Mouse (Mus musculus) embryonic facial prominence, embryonic 14.5 days (tissue): ENCODE measurements around the gene Izumo1r. TPM values are rescaled to one million over a fixed set of nuclear protein-coding genes. Genes with fewer than 3 reads are reported as not detected.

Source experiments
- ATAC-seq: fragments of 200-750 bp; cut with Nextera tagmentation; 2 replicates; pipeline ENCODE4 v1.8.0; 2017; ENCODE audit warnings: low read depth, moderate number of reproducible peaks, moderate TSS enrichment
- DNase-seq: peaks from one replicate; pipeline ENCODE4 v3.0.0-alpha.2; 2015; ENCODE audit warnings: low spot score
- H3K27ac ChIP-seq: fragments of 300-500 bp; sonication (generic); replicated peaks from 2 replicates; pipeline ENCODE4 v1.5.1; 2014; ENCODE audit warnings: low read depth, mild to moderate bottlenecking, low read length, moderate library complexity
- H3K27me3 ChIP-seq: fragments of 300-500 bp; sonication (generic); replicated peaks from 2 replicates; pipeline ENCODE4 v1.6.1; 2014; ENCODE audit warnings: low read length; ENCODE audit not compliant: control insufficient read depth, insufficient read depth
- H3K36me3 ChIP-seq: fragments of 300-500 bp; sonication (generic); 2 replicates; pipeline ENCODE4 v1.6.1; 2014; ENCODE audit warnings: low read length, mixed read lengths; ENCODE audit not compliant: control insufficient read depth, insufficient read depth
- H3K4me1 ChIP-seq: fragments of 300-500 bp; sonication (generic); 2 replicates; pipeline ENCODE4 v1.6.1; 2014; ENCODE audit warnings: antibody characterized with exemption, low read length; ENCODE audit not compliant: control insufficient read depth, insufficient read depth
- H3K4me2 ChIP-seq: fragments of 300-500 bp; sonication (generic); 2 replicates; pipeline ENCODE4 v1.6.1; 2014; ENCODE audit warnings: low read depth, mild to moderate bottlenecking, low read length, moderate library complexity, mixed read lengths
- H3K4me3 ChIP-seq: fragments of 300-500 bp; sonication (generic); 2 replicates; pipeline ENCODE4 v1.5.1; 2014; ENCODE audit warnings: low read depth, mild to moderate bottlenecking, low read length
- H3K9ac ChIP-seq: fragments of 300-500 bp; sonication (generic); 2 replicates; pipeline ENCODE4 v1.6.1; 2014; ENCODE audit warnings: low read depth, mild to moderate bottlenecking, low read length, moderate library complexity, mixed read lengths
- H3K9me3 ChIP-seq: fragments of 300-500 bp; sonication (generic); 2 replicates; pipeline ENCODE4 v1.6.1; 2016; ENCODE audit warnings: low read length; ENCODE audit not compliant: control insufficient read depth
- WGBS: fragments of 180-500 bp; shearing (Covaris S2); extraction: QIAGEN DNeasy Blood & Tissue Kit; methylation state at CpG from one replicate; pipeline ENCODE4 v1.1.7; 2014; 5-methylcytosine and 5-hydroxymethylcytosine counted together
- polyA plus RNA-seq: library from polyadenylated mRNA; unstranded; fragments of >200 nt; fragmentation: Nextera tagmentation; extraction: Ambion mirVana; gene quantifications from 2 replicates; pipeline ENCODE4 v1.2.1, GENCODE M21; 2014

The Izumo1r gene
- polyA plus RNA-seq: 0.26 and 0.51 TPM in 2 replicates

GRCm38 (mm10) chr9:14903581-14904378 is at the start of gene Izumo1r:
Gene Izumo1r (minus strand): TSS chr9:14903949.
- ATAC-seq (peak; percentile 76), DNase-seq (peak; percentile 70)
- Histone ChIP-seq H3K4me2 (no peak within 1 kb of the TSS), H3K4me3 (no peak within 1 kb of the TSS), H3K27ac (no peak within 1 kb of the TSS), H3K9me3 (no peaks in the 10 kb centered on the region), H3K9ac (no peak within 1 kb of the TSS), H3K27me3 (no peaks in the 10 kb centered on the region), H3K4me1 (peaks cover 25% of the 10 kb centered on the region), H3K36me3 (no peaks in the 10 kb centered on the region)
- WGBS: 31% methylated on average over 11 of the region's 11 CpGs

DNA sequence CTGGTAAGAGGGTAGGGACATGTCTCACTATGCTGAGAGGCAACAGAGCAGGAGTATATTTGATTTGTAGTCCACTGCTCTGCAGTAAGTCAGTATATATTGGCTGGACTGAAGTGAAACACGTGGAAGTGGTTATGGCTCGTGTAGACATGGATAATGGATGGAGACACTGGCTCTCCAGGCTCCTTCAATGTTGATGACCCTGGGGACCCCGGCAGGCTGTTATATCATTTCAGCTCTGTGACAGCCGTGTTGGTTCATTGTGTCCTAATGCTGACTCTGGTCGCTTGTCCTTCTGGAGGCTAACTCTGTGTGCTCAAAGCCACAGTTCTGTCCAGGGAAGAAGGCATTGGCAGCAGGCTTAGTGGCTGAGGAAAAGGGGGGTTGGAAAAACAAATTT is 47.3 kb upstream of the Izumo1r start:
- no peak for DNase-seq
- Histone ChIP-seq H3K27me3 (no peaks in the 10 kb centered on the region), H3K4me1 (no peaks in the 10 kb centered on the region), H3K9me3 (no peaks in the 10 kb centered on the region), H3K4me3 (no peak overlapping the region), H3K27ac (no peak overlapping the region), H3K9ac (no peak overlapping the region), H3K36me3 (no peaks in the 10 kb centered on the region), H3K4me2 (no peak overlapping the region)
- WGBS: 67% methylated on average over 5 of the region's 5 CpGs
- ATAC-seq: no peak

GRCm38 (mm10) chr9:14948843-14949242 is 45.1 kb upstream of the Izumo1r start:
- H3K4me3 ChIP-seq: no peak overlapping the region
- H3K9ac ChIP-seq: no peak overlapping the region
- ATAC-seq: no peak
- no peak overlapping the region for H3K27ac ChIP-seq
- no peak for DNase-seq
- no peaks in the 10 kb centered on the region for H3K9me3 ChIP-seq
- no peaks in the 10 kb centered on the region for H3K27me3 ChIP-seq
- no peaks in the 10 kb centered on the region for H3K36me3 ChIP-seq
- no peak overlapping the region for H3K4me2 ChIP-seq
- H3K4me1 ChIP-seq: no peaks in the 10 kb centered on the region
- WGBS: 77% methylated on average over 5 of the region's 5 CpGs

- Histone ChIP-seq H3K4me2 (no peak overlapping the region), H3K36me3 (no peaks in the 10 kb centered on the region), H3K27ac (no peak overlapping the region), H3K27me3 (no peaks in the 10 kb centered on the region), H3K4me3 (no peak overlapping the region), H3K9ac (no peak overlapping the region), H3K9me3 (no peaks in the 10 kb centered on the region), H3K4me1 (no peaks in the 10 kb centered on the region)
- no peak for ATAC-seq
- 63% methylated on average over 4 of the region's 4 CpGs for WGBS
- DNase-seq: no peak
Observed at GRCm38 (mm10) chr9:14946677-14947076, 42.9 kb upstream of the Izumo1r start.

DNA sequence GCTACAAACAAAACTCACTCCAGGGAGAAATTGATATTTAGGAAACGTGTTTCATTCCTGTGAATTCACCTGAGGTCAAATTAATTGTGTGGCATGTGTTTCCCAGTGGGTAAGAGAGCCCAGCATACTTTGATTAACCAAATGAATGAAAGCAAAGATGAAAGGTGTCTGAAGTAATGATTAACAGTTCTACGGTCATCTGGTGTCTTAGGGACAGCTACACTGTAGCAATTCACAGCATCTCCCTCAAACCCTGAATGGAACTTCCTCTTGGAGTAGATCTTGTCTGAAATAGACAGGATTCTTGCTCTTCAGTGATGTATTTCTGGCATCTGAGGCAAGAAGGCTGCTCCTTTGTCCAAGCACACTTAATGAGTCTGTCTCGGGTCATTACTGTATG is 42.2 kb upstream of the Izumo1r start:
- 55% methylated on average over 3 of the region's 3 CpGs for WGBS
- Histone ChIP-seq H3K27me3 (no peaks in the 10 kb centered on the region), H3K9ac (no peak overlapping the region), H3K36me3 (no peaks in the 10 kb centered on the region), H3K4me1 (no peaks in the 10 kb centered on the region), H3K9me3 (no peaks in the 10 kb centered on the region), H3K4me2 (no peak overlapping the region), H3K27ac (no peak overlapping the region), H3K4me3 (no peak overlapping the region)
- ATAC-seq (no peak), DNase-seq (no peak)

DNA sequence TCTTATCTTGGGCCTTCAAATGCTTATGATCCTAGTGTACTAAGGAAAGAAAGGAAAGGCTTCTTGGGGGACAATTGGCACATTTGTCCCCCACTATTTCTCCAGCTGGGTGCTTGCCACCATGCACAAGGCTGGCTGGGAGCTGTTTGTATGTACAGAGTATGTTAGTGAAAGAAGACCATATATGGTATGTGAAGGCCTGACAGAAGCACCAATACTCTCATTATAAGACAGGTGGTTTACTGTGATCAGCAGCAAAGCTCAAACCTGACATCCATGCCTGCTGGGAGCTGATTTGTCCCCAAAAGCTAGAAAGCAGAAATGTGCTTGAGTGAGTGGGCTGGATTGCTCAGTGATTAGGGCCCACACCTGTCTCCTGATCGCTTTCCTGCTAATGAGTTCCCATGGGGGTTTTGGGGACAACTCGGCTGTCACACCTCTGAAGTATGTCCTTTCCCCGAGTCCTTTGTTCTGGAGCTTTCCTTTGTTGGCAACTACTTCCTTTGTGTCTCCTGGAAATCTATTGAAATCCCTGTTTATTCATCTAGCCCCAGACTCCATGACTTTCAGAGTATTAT is 38.5 kb upstream of the Izumo1r start:
- peak; percentile 67; the same call in 1 of the 2 replicates for ATAC-seq
- H3K4me1 ChIP-seq: no peaks in the 10 kb centered on the region

DNA sequence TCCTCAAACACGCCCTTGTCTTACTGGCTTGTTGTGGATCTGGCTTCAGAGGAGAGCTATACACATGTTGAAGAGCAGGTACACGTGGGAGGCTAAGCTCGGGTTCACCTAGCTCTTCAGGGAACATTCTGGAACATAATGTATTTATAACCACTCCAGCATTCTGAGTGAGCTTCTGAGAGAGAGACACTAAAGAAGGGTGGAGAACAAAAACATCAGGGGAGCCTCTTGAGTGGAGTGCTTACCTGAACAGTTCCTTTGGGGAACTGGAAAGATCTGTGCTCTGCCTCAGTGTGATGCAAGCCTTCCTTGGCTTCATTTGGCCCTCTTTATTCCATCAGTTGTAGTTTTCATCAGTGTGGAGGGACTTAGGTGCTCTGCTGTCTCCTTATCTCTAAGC is 35.9 kb upstream of the Izumo1r start:
- 79% methylated on average over 3 of the region's 3 CpGs for WGBS
- Histone ChIP-seq H3K4me1 (no peaks in the 10 kb centered on the region), H3K27ac (no peak overlapping the region), H3K4me3 (no peak overlapping the region), H3K36me3 (no peaks in the 10 kb centered on the region), H3K9me3 (no peaks in the 10 kb centered on the region), H3K9ac (no peak overlapping the region), H3K27me3 (no peaks in the 10 kb centered on the region), H3K4me2 (no peak overlapping the region)
- ATAC-seq (no peak), DNase-seq (no peak)

More for the DNA sequence above, 38.5 kb upstream of the Izumo1r start:
- H3K4me3 ChIP-seq: no peak overlapping the region
- H3K36me3 ChIP-seq: no peaks in the 10 kb centered on the region
- 44% methylated on average over 3 of the region's 3 CpGs for whole genome bisulfite sequencing
- no peak overlapping the region for H3K27ac ChIP-seq
- no peak overlapping the region for H3K9ac ChIP-seq
- no peaks in the 10 kb centered on the region for H3K9me3 ChIP-seq
- peak; percentile 24 for DNase-seq
- no peaks in the 10 kb centered on the region for H3K27me3 ChIP-seq
- H3K4me2 ChIP-seq: no peak overlapping the region

- H3K4me3 ChIP-seq: no peak overlapping the region
- no peak for ATAC-seq
- H3K27ac ChIP-seq: no peak overlapping the region
- 50% methylated on average over 1 of the region's 1 CpGs for WGBS
- H3K36me3 ChIP-seq: no peaks in the 10 kb centered on the region
- no peaks in the 10 kb centered on the region for H3K9me3 ChIP-seq
- no peaks in the 10 kb centered on the region for H3K27me3 ChIP-seq
- no peak for DNase-seq
- no peaks in the 10 kb centered on the region for H3K4me1 ChIP-seq
- H3K4me2 ChIP-seq: no peak overlapping the region
- no peak overlapping the region for H3K9ac ChIP-seq
Observed at GRCm38 (mm10) chr9:14937308-14937707, 33.6 kb upstream of the Izumo1r start.

DNA sequence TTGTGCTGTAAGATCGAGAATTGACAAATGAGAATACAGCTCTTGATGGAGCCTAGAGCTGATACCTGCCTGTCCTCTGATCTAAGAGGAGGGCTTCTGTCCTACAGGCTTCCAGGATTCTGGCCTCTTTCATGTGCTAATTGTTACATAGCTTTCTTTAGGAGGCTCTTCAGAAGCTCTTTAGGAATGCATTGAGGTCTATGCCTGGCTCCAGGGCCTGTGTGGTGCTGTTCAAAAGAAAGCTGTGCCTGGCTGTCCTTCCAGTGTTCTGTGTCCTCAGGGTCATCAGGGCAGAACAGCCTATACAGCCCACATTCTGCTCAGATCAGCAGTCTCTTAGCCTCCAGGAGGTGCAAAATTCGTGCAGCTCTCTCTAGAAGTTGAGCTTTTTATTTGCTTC is 31.1 kb upstream of the Izumo1r start:
- no peak overlapping the region for H3K27ac ChIP-seq
- H3K4me2 ChIP-seq: no peak overlapping the region
- no peak for DNase-seq
- no peaks in the 10 kb centered on the region for H3K36me3 ChIP-seq
- no peaks in the 10 kb centered on the region for H3K9me3 ChIP-seq
- no peak overlapping the region for H3K9ac ChIP-seq
- H3K4me3 ChIP-seq: no peak overlapping the region
- WGBS: 58% methylated on average over 2 of the region's 2 CpGs
- no peak for ATAC-seq
- no peaks in the 10 kb centered on the region for H3K27me3 ChIP-seq
- no peaks in the 10 kb centered on the region for H3K4me1 ChIP-seq
